Mouse (Mus musculus) liver, adult 2 months (tissue): Measurements from ENCODE around the gene Cntfr.
"Not testable (repeated sequence)": the region's sequence is repeated elsewhere in the genome, so short reads cannot be mapped to it uniquely, and the experiment has no call there.

Experiments
- CTCF ChIP-seq: fragments of 200-500 bp; IDR thresholded peaks from 2 replicates; pipeline ENCODE4 v1.5.1; 2011; ENCODE audit warnings: low read depth, low read length, control low read depth
- POLR2A ChIP-seq: fragments of 200-500 bp; IDR thresholded peaks from 2 replicates; pipeline ENCODE4 v1.6.1; 2011; ENCODE audit warnings: low read length, control low read depth; ENCODE audit not compliant: insufficient read depth; ENCODE audit errors: extremely low read depth

- TF ChIP-seq CTCF, POLR2A: not testable (repeated sequence)
Measured at GRCm38 (mm10) chr4:41683303-41683702, 13.6 kb downstream of the Cntfr start.
